ENCODE assay signal across 8 mouse cellular contexts in the genomic region with DNA sequence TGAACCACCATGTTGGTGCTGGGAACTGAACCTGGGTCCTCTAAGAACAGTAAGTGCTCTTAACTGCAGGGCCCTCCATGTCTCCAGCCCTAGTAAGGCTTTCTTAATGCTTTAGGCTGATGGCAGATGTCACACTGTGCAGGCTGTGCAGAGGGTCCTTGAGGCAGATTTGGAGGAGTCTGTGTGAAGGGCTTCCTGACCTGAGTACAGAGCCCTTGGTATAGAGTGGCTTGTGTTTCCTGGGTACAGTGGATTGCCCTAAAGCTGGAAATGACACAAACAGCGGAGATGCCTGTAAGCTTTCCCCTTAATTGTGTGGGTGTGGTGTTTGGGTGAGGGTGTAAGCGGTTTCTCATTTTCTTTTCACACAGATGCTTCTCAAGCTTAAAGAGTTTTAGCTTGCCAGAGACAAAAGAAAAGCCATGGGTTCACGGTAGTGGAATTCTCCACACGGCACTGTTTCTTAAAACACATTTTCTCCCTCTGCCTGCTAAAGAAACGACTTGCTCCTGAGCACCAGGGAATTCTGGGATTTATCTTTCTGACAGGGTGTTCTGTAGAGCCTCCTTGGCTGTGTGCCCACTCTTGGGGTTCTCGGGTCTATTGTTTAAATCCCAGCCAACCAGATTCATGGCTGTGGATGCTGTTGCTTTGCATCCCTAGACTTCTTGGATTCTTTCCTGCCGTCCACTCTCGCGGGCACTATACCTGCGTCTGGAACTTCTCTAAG. TPM values are rescaled to one million over a fixed set of nuclear protein-coding genes. Genes with fewer than 3 reads are reported as not detected.
DNase-seq lines count a peak whose midpoint lies in the region; ATAC-seq and TF ChIP-seq lines count a peak whose summit lies in the region.

No protein-coding gene starts in this region.

- peaks cover 2% of the 10 kb centered on the region for H3K79me2 ChIP-seq in heart, adult 2 months (replicated peaks; ENCODE audit: control insufficient read depth, insufficient read depth, low read length)

- peak; percentile 72 for ATAC-seq in heart, embryonic 12.5 days (ENCODE audit: insufficient number of reproducible peaks, low FRiP score)
- ATAC-seq in forebrain, postnatal 0 days: peak; percentile 76
- ATAC-seq in erythroblast, adult 5-6 weeks (replicated peaks; ENCODE audit: low FRiP score, poor library complexity, severe bottlenecking): no peak

- H3K27me3 ChIP-seq in heart, embryonic 12.5 days (replicated peaks): no peaks in the 10 kb centered on the region
- H3K27me3 ChIP-seq in heart, adult 2 months (ENCODE audit: control insufficient read depth, insufficient read depth, low read length): no peaks in the 10 kb centered on the region
- no peaks in the 10 kb centered on the region for H3K27me3 ChIP-seq in forebrain, postnatal 0 days (ENCODE audit: insufficient read depth, low read length)
- H3K27me3 ChIP-seq in limb, embryonic 10.5 days (ENCODE audit: low read depth, poor library complexity, severe bottlenecking): no peaks in the 10 kb centered on the region

- H3K9ac ChIP-seq in heart, embryonic 12.5 days: no peak overlapping the region
- H3K9ac ChIP-seq in heart, adult 2 months (ENCODE audit: low read depth, low read length): no peak overlapping the region
- no peak overlapping the region for H3K9ac ChIP-seq in forebrain, postnatal 0 days

- peak overlapping the region; percentile 64 for H3K4me2 ChIP-seq in heart, embryonic 12.5 days
- peak overlapping the region; percentile 38 for H3K4me2 ChIP-seq in forebrain, postnatal 0 days (ENCODE audit: low read depth)

- H3K36me3 ChIP-seq in heart, embryonic 12.5 days: no peaks in the 10 kb centered on the region
- H3K36me3 ChIP-seq in heart, adult 2 months (ENCODE audit: control insufficient read depth, insufficient read depth, low read length): peaks cover 9% of the 10 kb centered on the region
- no peaks in the 10 kb centered on the region for H3K36me3 ChIP-seq in forebrain, postnatal 0 days (ENCODE audit: insufficient read depth)
- peaks cover 6% of the 10 kb centered on the region; the same call in 1 of the 2 replicates for H3K36me3 ChIP-seq in limb, embryonic 10.5 days

- H3K27ac ChIP-seq in heart, embryonic 12.5 days (ENCODE audit: poor library complexity, severe bottlenecking): peak overlapping the region; percentile 78
- no peak overlapping the region for H3K27ac ChIP-seq in heart, adult 2 months
- peak overlapping the region; percentile 51 for H3K27ac ChIP-seq in forebrain, postnatal 0 days (ENCODE audit: low read depth, low read length)
- H3K27ac ChIP-seq in limb, embryonic 10.5 days: peak overlapping the region; percentile 47; the same call in 1 of the 2 replicates

- H3K4me1 ChIP-seq in heart, embryonic 12.5 days (replicated peaks): peaks cover 75% of the 10 kb centered on the region
- H3K4me1 ChIP-seq in heart, adult 2 months (ENCODE audit: control insufficient read depth, insufficient read depth, low read length): peaks cover 6% of the 10 kb centered on the region
- H3K4me1 ChIP-seq in forebrain, postnatal 0 days (ENCODE audit: insufficient read depth): peaks cover 8% of the 10 kb centered on the region; the same call in 1 of the 2 replicates
- H3K4me1 ChIP-seq in limb, embryonic 10.5 days: peaks cover 83% of the 10 kb centered on the region

- intact Hi-C loops in heart, adult 2 months (cut with DNase I): no loop called here

- WGBS in heart, embryonic 12.5 days: 19% methylated on average over 10 of the region's 10 CpGs
- WGBS in heart, adult 2 months: 26% methylated on average over 10 of the region's 10 CpGs
- 7% methylated on average over 10 of the region's 10 CpGs for WGBS in forebrain, postnatal 0 days
- 56% methylated on average over 10 of the region's 10 CpGs for WGBS in limb, embryonic 10.5 days

- no peak overlapping the region for H3K4me3 ChIP-seq in heart, embryonic 12.5 days
- no peak overlapping the region for H3K4me3 ChIP-seq in heart, adult 2 months
- peak overlapping the region; percentile 6; the same call in 1 of the 2 replicates for H3K4me3 ChIP-seq in forebrain, postnatal 0 days (ENCODE audit: low read depth, low read length)
- no peak overlapping the region for H3K4me3 ChIP-seq in limb, embryonic 10.5 days

- no peak for TF ChIP-seq POLR2A in heart, adult 2 months (IDR thresholded peaks at IDR 0.05; ENCODE audit: insufficient read depth, low read depth, low read length)

- TF ChIP-seq EP300 in heart, adult 2 months (IDR thresholded peaks at IDR 0.05; ENCODE audit: insufficient read depth, low read depth, low read length): no peak

- no peak for DNase-seq in heart, adult 2 months
- peak; percentile 33 for DNase-seq in ZHBTc4 (ENCODE audit: low read depth, low spot score)
- peak; percentile 83 for DNase-seq in forebrain, postnatal 0 days
- DNase-seq in limb, embryonic 10.5 days (ENCODE audit: low spot score): no peak
- peak; percentile 31 to 34 for DNase-seq in right cerebral cortex, adult 2 months (ENCODE audit: low spot score in 2 of 2)
- DNase-seq in spleen, postnatal 36 days (ENCODE audit: low spot score in 2 of 2): no peak

- no peaks in the 10 kb centered on the region for H3K9me3 ChIP-seq in heart, embryonic 12.5 days (replicated peaks)
- H3K9me3 ChIP-seq in forebrain, postnatal 0 days (ENCODE audit: low read length): no peaks in the 10 kb centered on the region
- no peaks in the 10 kb centered on the region for H3K9me3 ChIP-seq in limb, embryonic 10.5 days (replicated peaks)

- TF ChIP-seq CTCF in heart, adult 2 months (IDR thresholded peaks at IDR 0.05): no peak
- TF ChIP-seq CTCF in forebrain, postnatal 0 days (IDR thresholded peaks at IDR 0.05; ENCODE audit: low read depth): no peak

RNA-seq across cellular contexts. Expression of gene Pard3, which starts 28.9 kb away (rescaled TPM):
- polyA plus RNA-seq in heart, embryonic 12.5 days (2016; fragmentation: Nextera tagmentation; extraction: Ambion mirVana): 26.2 and 30.3 TPM in 2 replicates
- total RNA-seq in heart, adult 2 months (2021): 10 to 100 TPM; 30.1 to 32.9 TPM
- 19.2 and 23.7 TPM in 2 replicates for polyA plus RNA-seq in heart, adult 2 months (2012; rRNA removed)
- 21.6 and 31.0 TPM in 2 replicates for total RNA-seq in forebrain, postnatal 0 days (2014; rRNA removed)
- polyA plus RNA-seq in forebrain, postnatal 0 days (2015; fragmentation: Nextera tagmentation; extraction: Ambion mirVana): 7.5 and 11.4 TPM in 2 replicates
- 34.4 and 34.8 TPM in 2 replicates for polyA plus RNA-seq in limb, embryonic 10.5 days (2016; fragmentation: Nextera tagmentation; extraction: Ambion mirVana)
- 1.5 and 2.7 TPM in 2 replicates for total RNA-seq in erythroblast, adult 5-6 weeks (2015; ENCODE audit: low replicate concordance)
- total RNA-seq in erythroblast, adult 5-6 weeks (2017; ENCODE audit: low replicate concordance): 4.2 and 5.8 TPM in 2 replicates

Comparison
In these comparisons a context has a peak if more than half of its experiments do, and no peak if none do; other contexts are left out.
1. DNase-seq: peak in ZHBTc4 (single experiment), forebrain, postnatal 0 days (single experiment) and right cerebral cortex, adult 2 months (2 of 2); none in heart, adult 2 months (0 of 2), limb, embryonic 10.5 days (single experiment) and spleen, postnatal 36 days (0 of 2).